ENCODE assay signal across 10 mouse cellular contexts in genomic region chr9:27301486-27301885, GRCm38 (mm10). TPM values are rescaled to one million over a fixed set of nuclear protein-coding genes. Genes with fewer than 3 reads are reported as not detected.
DNase-seq lines count a peak whose midpoint lies in the region; ATAC-seq and TF ChIP-seq lines count a peak whose summit lies in the region.
"Had no signal": no experiment of that assay in that cellular context is flagged by ENCODE, and none has a peak within 500 bp of the region (broad histone marks: within the 10 kb centered on the region; RNA-seq: fewer than 3 reads in every experiment).

No protein-coding gene starts in this region.

- H3K4me3 ChIP-seq in left cerebral cortex, adult 2 months = peak overlapping the region; percentile 83
- H3K4me3 ChIP-seq in forebrain, embryonic 12.5 days (replicated peaks) = no peak overlapping the region
- no peak overlapping the region for H3K4me3 ChIP-seq in limb, embryonic 11.5 days (ENCODE audit: low read depth, low read length)
- H3K4me3 ChIP-seq in stomach, embryonic 16.5 days (replicated peaks; ENCODE audit: low read length) = no peak overlapping the region
- H3K4me3 ChIP-seq in liver, postnatal 0 days (ENCODE audit: low read depth, low read length) = no peak overlapping the region

- ATAC-seq in forebrain, embryonic 12.5 days (ENCODE audit: low FRiP score) = no peak
- peak; percentile 49 for ATAC-seq in limb, embryonic 11.5 days (ENCODE audit: insufficient number of reproducible peaks, low FRiP score, low TSS enrichment, low read depth)
- ATAC-seq in stomach, embryonic 16.5 days (ENCODE audit: insufficient read depth, low FRiP score) = no peak
- no peak for ATAC-seq in liver, postnatal 0 days

- H3K4me1 ChIP-seq in forebrain, embryonic 12.5 days = peaks cover 73% of the 10 kb centered on the region
- peaks cover 26% of the 10 kb centered on the region for H3K4me1 ChIP-seq in limb, embryonic 11.5 days (ENCODE audit: control insufficient read depth, insufficient read depth, low read length)
- H3K4me1 ChIP-seq in stomach, embryonic 16.5 days (ENCODE audit: control insufficient read depth, insufficient read depth, low read length) = peaks cover 5% of the 10 kb centered on the region; the same call in 1 of the 2 replicates
- H3K4me1 ChIP-seq in liver, postnatal 0 days (ENCODE audit: insufficient read depth) = no peaks in the 10 kb centered on the region

- WGBS in forebrain, embryonic 12.5 days = 58% methylated on average over 5 of the region's 5 CpGs
- 12% methylated on average over 5 of the region's 5 CpGs for WGBS in limb, embryonic 11.5 days
- 47% methylated on average over 5 of the region's 5 CpGs for WGBS in stomach, embryonic 16.5 days
- WGBS in liver, postnatal 0 days (ENCODE audit: insufficient replicate concordance) = 44% methylated on average over 5 of the region's 5 CpGs

- DNase-seq in left cerebral cortex, adult 2 months (ENCODE audit: extremely low spot score in 1 of 2, low spot score in 2 of 2) = no peak
- no peak for DNase-seq in left cerebral cortex, postnatal 10 days (ENCODE audit: extremely low spot score in 1 of 2, low spot score in 2 of 2)
- peak; percentile 82 for DNase-seq in limb, embryonic 11.5 days (ENCODE audit: low spot score)
- DNase-seq in heart, postnatal 14 days = no peak
- no peak for DNase-seq in liver, postnatal 0 days
- no peak for DNase-seq in urinary bladder, adult 18-20 months (ENCODE audit: low spot score in 2 of 2)
- DNase-seq: adrenal gland, postnatal 36 days had no signal

- H3K36me3 ChIP-seq in forebrain, embryonic 12.5 days (replicated peaks) = no peaks in the 10 kb centered on the region
- H3K36me3 ChIP-seq in limb, embryonic 11.5 days (ENCODE audit: control insufficient read depth, insufficient read depth, low read length) = no peaks in the 10 kb centered on the region
- H3K36me3 ChIP-seq in stomach, embryonic 16.5 days (ENCODE audit: control insufficient read depth, insufficient read depth, low read length) = no peaks in the 10 kb centered on the region
- no peaks in the 10 kb centered on the region for H3K36me3 ChIP-seq in liver, postnatal 0 days (replicated peaks; ENCODE audit: insufficient read depth, low read length)
- H3K36me3 ChIP-seq: embryonic facial prominence, embryonic 13.5 days had no signal

- H3K27me3 ChIP-seq in forebrain, embryonic 12.5 days = peaks cover 26% of the 10 kb centered on the region
- H3K27me3 ChIP-seq in limb, embryonic 11.5 days (ENCODE audit: control insufficient read depth, insufficient read depth, low read length) = peaks cover 12% of the 10 kb centered on the region; the same call in 1 of the 2 replicates
- peaks cover 22% of the 10 kb centered on the region; the same call in 1 of the 2 replicates for H3K27me3 ChIP-seq in stomach, embryonic 16.5 days (ENCODE audit: control insufficient read depth, insufficient read depth, low read length)
- peaks cover 45% of the 10 kb centered on the region for H3K27me3 ChIP-seq in liver, postnatal 0 days (ENCODE audit: insufficient read depth, low read length)

- H3K27ac ChIP-seq in left cerebral cortex, adult 2 months = peak overlapping the region; percentile 85
- H3K27ac ChIP-seq in forebrain, embryonic 12.5 days = no peak overlapping the region
- no peak overlapping the region for H3K27ac ChIP-seq in limb, embryonic 11.5 days (replicated peaks; ENCODE audit: low read depth, low read length)
- H3K27ac ChIP-seq in stomach, embryonic 16.5 days (ENCODE audit: low read length) = no peak overlapping the region
- H3K27ac ChIP-seq in liver, postnatal 0 days (ENCODE audit: low read depth) = no peak overlapping the region
- H3K27ac ChIP-seq: embryonic facial prominence, embryonic 13.5 days had no signal

- intact Hi-C loops in left cerebral cortex, adult 2 months (cut with DNase I) = loop anchor here (5.0 kb wide), 1 partner anchor 189 kb away; no protein-coding TSS in a partner anchor
- intact Hi-C loops in left cerebral cortex, postnatal 10 days (cut with DNase I) = loop anchor here (5.0 kb wide), 1 partner anchor 109 kb away; no protein-coding TSS in a partner anchor
- intact Hi-C loops in heart, postnatal 14 days (cut with DNase I) = no loop called here

- no peak for TF ChIP-seq CTCF in left cerebral cortex, adult 2 months (IDR thresholded peaks at IDR 0.05)
- TF ChIP-seq CTCF in liver, postnatal 0 days (IDR thresholded peaks at IDR 0.05; ENCODE audit: low read depth) = no peak

- no peak overlapping the region for H3K9ac ChIP-seq in forebrain, embryonic 12.5 days
- no peak overlapping the region for H3K9ac ChIP-seq in limb, embryonic 11.5 days (ENCODE audit: low read length)
- no peak overlapping the region for H3K9ac ChIP-seq in stomach, embryonic 16.5 days (ENCODE audit: low read length)
- H3K9ac ChIP-seq in liver, postnatal 0 days (replicated peaks) = no peak overlapping the region
- H3K9ac ChIP-seq: embryonic facial prominence, embryonic 13.5 days had no signal

- no peak for TF ChIP-seq EP300 in liver, postnatal 0 days (IDR thresholded peaks at IDR 0.05; ENCODE audit: low read depth)

- no peaks in the 10 kb centered on the region for H3K9me3 ChIP-seq in forebrain, embryonic 12.5 days
- no peaks in the 10 kb centered on the region for H3K9me3 ChIP-seq in limb, embryonic 11.5 days (ENCODE audit: control insufficient read depth, low read length)
- H3K9me3 ChIP-seq in stomach, embryonic 16.5 days (replicated peaks; ENCODE audit: control insufficient read depth, low read length) = no peaks in the 10 kb centered on the region
- H3K9me3 ChIP-seq in liver, postnatal 0 days (ENCODE audit: low read length) = no peaks in the 10 kb centered on the region
- H3K9me3 ChIP-seq: embryonic facial prominence, embryonic 13.5 days had no signal

- H3K4me2 ChIP-seq in forebrain, embryonic 12.5 days = peak overlapping the region; percentile 84
- no peak overlapping the region for H3K4me2 ChIP-seq in limb, embryonic 11.5 days (ENCODE audit: low read depth, severe bottlenecking)
- 0 out of 2 replicates have a peak overlapping the region, but pooled peaks have one; percentile 10 for H3K4me2 ChIP-seq in stomach, embryonic 16.5 days (ENCODE audit: low read depth, low read length)
- no peak overlapping the region for H3K4me2 ChIP-seq in liver, postnatal 0 days (ENCODE audit: low read depth, low read length)

RNA-seq across cellular contexts. Expression of gene Igsf9b, which starts 2.5 kb away (rescaled TPM):
- total RNA-seq in left cerebral cortex, adult 2 months (2021) = 10 to 100 TPM; 74.8 to 89.1 TPM
- total RNA-seq in left cerebral cortex, postnatal 10 days (2021) = 10 to 100 TPM; 71.0 to 72.1 TPM
- 9.9 and 10.2 TPM in 2 replicates for polyA plus RNA-seq in forebrain, embryonic 12.5 days (2016; fragmentation: Nextera tagmentation; extraction: Ambion mirVana)
- polyA plus RNA-seq in limb, embryonic 11.5 days (2014; fragmentation: Nextera tagmentation; extraction: Ambion mirVana) = 2.5 and 2.9 TPM in 2 replicates
- polyA plus RNA-seq in stomach, embryonic 16.5 days (2015; fragmentation: Nextera tagmentation; extraction: Ambion mirVana) = 7.1 and 8.2 TPM in 2 replicates
- total RNA-seq in heart, postnatal 14 days (2021) = 1 to 10 TPM; 7.0 to 8.0 TPM
- polyA plus RNA-seq in liver, postnatal 0 days (2015; fragmentation: Nextera tagmentation; extraction: Ambion mirVana) = 0.01 TPM in 2 replicates

Comparison
In these comparisons a context has a peak if more than half of its experiments do, and no peak if none do; other contexts are left out.
1. H3K4me2 ChIP-seq: peak in forebrain, embryonic 12.5 days (single experiment) and stomach, embryonic 16.5 days (single experiment); none in limb, embryonic 11.5 days (single experiment) and liver, postnatal 0 days (single experiment).